28 mouse cellular contexts compared by ENCODE assay signal in genomic region chr6:120094091-120094776, GRCm38 (mm10). TPM values are rescaled to one million over a fixed set of nuclear protein-coding genes. Genes with fewer than 3 reads are reported as not detected.
"Had no signal": no experiment of that assay in that cellular context is flagged by ENCODE, and none has a peak within 500 bp of the region (broad histone marks: within the 10 kb centered on the region; RNA-seq: fewer than 3 reads in every experiment).

No protein-coding gene starts in this region.

- ATAC-seq: liver, postnatal 0 days; lung, postnatal 0 days; midbrain, embryonic 16.5 days had no signal

- H3K9ac ChIP-seq: liver, postnatal 0 days; lung, embryonic 15.5 days; midbrain, embryonic 12.5 days; neural tube, embryonic 13.5 days; neural tube, embryonic 15.5 days had no signal

- H3K27me3 ChIP-seq: lung, embryonic 15.5 days; midbrain, embryonic 12.5 days; neural tube, embryonic 13.5 days; neural tube, embryonic 15.5 days had no signal

- H3K36me3 ChIP-seq: lung, embryonic 15.5 days; midbrain, embryonic 10.5 days; midbrain, embryonic 12.5 days; neural tube, embryonic 13.5 days; neural tube, embryonic 15.5 days had no signal

- H3K9me3 ChIP-seq: lung, embryonic 15.5 days; midbrain, embryonic 10.5 days; midbrain, embryonic 12.5 days; neural tube, embryonic 13.5 days; neural tube, embryonic 15.5 days had no signal

- H3K4me2 ChIP-seq: lung, embryonic 15.5 days; midbrain, embryonic 12.5 days; neural tube, embryonic 13.5 days; neural tube, embryonic 15.5 days had no signal

- H3K4me1 ChIP-seq: lung, embryonic 15.5 days; neural tube, embryonic 13.5 days; neural tube, embryonic 15.5 days had no signal

- H3K4me3 ChIP-seq: lung, embryonic 15.5 days; midbrain, embryonic 10.5 days; midbrain, embryonic 12.5 days; myocyte; neural tube, embryonic 13.5 days; neural tube, embryonic 15.5 days had no signal

- DNase-seq: liver, postnatal 0 days; lung, adult 2 months; lung, postnatal 14 days; lung, postnatal 36 days; midbrain, embryonic 14.5 days; retina, postnatal 1 day; right cerebral cortex, adult 18-20 months; right cerebral cortex, postnatal 25 days; right cerebral cortex, postnatal 4 days; spleen, adult 18-20 months; thymus, adult 2 months; thymus, postnatal 25 days; thymus, postnatal 4 days had no signal

- H3K27ac ChIP-seq: lung, embryonic 15.5 days; macrophage; midbrain, embryonic 10.5 days; midbrain, embryonic 12.5 days; neural tube, embryonic 13.5 days; neural tube, embryonic 15.5 days had no signal

RNA-seq across cellular contexts. Expression of gene Ninj2, which starts 1.1 kb away (rescaled TPM):
- total RNA-seq: megakaryocyte progenitor cell, adult 5-6 weeks; megakaryocyte-erythroid progenitor cell, adult 5-6 weeks had no signal
- polyA plus RNA-seq: macrophage; midbrain, embryonic 10.5 days; midbrain, embryonic 12.5 days; midbrain, embryonic 14.5 days; midbrain, embryonic 16.5 days; neural tube, embryonic 11.5 days; neural tube, embryonic 13.5 days; small intestine, adult 2 months; stomach, embryonic 14.5 days; stomach, embryonic 16.5 days had no signal
